Mouse (Mus musculus) common myeloid progenitor, adult 5-6 weeks (primary cell): ENCODE measurements around the gene Ell. TPM values are rescaled to one million over a fixed set of nuclear protein-coding genes. Genes with fewer than 3 reads are reported as not detected.
A peak's percentile ranks its signal among the peaks of the same experiment; 100 is the strongest.
"Not testable (repeated sequence)": the region's sequence is repeated elsewhere in the genome, so short reads cannot be mapped to it uniquely, and the experiment has no call there.

Source experiments
- ATAC-seq: replicated peaks from 2 replicates; pipeline ENCODE4 v1.8.0; 2016; ENCODE audit warnings: low read depth, mild to moderate bottlenecking, moderate TSS enrichment, inconsistent platforms; ENCODE audit not compliant: poor library complexity, severe bottlenecking
- total RNA-seq: library from RNA; stranded (forward); fragments of 200-1000, 187-1606 nt; gene quantifications from 2 replicates; pipeline ENCODE4 v1.2.3, GENCODE M21; 2017

Gene Ell
- total RNA-seq, 1 experiment from 2014 or later = 10.5 TPM

DNA sequence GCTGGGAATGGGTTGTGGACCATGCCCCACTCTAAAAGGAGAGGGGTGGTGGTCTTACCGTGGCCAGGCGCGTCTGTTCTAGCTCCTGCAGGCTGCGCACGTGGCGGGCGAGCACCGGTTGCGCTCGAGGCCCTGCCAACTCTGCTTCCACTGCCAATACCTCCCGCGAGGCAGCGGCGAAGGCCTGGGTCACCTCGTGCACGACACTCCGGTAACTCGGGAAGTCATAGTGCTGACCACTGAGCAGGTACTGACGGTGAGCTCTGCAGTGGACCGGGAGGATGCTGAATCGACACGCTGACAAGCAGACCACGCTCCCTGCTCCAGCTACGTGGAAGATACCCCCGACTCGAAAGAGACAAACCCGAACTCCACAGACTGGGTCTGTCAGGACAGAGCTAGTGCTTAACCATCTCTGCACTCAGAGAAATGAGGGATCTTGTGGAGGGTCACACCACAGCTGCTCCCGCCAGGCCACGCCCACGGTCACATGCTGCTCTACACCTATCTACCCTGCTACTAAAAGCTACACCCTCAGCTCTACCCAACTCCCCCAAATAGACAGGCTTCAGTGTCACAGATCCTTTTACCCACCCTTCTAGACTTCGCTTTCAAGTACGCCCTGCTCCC, 33.4 kb upstream of the Ell start:
- ATAC-seq = no peak; the same call in 1 of the 2 replicates

GRCm38 (mm10) chr8:70506328-70507026, 32.8 kb upstream of the Ell start, which contains the start of gene Rex1bd:
Rex1bd (minus strand) TSS chr8:70506752.
- ATAC-seq = peak; percentile 64

GRCm38 (mm10) chr8:70507027-70507393, 32.2 kb upstream of the Ell start:
- ATAC-seq = no peak

DNA sequence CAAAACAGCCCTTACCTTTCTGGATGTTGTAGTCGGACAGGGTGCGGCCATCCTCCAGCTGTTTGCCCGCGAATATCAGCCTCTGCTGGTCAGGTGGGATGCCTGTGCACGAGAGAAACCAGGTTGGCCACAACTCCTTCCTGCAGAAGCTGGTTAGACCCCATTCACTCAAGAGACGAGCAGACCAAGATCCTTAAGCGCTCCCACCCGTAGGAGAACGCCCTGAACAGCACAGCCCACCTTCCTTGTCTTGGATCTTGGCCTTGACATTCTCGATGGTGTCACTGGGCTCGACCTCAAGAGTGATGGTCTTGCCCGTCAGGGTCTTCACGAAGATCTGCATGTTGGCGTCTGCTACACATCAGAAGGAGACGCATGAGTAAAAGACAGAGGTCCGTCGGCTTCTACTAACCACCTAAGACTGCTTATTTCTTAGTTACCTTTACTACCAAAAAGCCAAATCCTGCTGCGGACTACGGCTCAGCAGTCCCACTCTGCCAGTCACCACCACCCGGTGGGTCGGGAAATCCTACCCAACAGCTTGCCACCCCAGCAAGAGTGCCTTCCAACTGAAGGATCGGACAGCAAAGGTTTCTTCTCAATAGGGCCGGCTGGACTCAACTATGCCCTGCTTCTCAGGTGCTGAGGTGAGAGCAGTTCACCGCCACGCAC, 29.8 kb upstream of the Ell start:
- no peak for ATAC-seq

DNA sequence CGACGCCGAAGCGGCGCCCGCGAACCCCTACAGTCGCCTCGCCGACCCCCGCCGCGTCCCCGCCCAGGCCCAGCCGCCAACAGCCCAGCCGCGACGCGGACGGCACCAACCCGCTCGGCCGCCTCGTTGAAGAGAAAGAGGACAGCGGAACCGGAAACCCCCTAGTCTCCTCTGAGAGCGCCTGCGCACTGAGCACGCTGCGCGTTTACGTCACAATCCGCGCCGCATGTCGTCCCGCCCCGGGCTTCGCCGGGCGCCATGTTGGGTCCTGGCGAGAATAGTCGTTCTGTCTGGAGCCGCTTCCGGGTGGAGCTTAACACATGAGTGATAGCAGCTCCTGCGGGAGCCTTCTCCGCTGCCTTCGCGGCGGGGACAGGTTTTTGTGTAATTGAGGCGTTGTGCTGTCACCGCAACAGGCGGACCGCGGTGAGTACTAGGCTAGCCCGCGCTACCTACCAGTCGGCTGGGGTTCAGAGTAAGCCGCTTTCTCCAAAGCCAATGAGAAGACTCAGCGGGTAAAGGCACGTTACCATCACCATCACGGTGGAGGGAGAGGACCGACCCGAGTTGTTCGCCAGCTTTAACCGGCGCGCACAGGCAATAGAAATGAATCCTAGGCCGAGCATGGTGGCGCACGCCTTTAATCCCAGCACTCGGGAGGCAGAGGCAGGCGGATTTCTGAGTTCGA, 28.9 kb upstream of the Ell start, which contains the start of gene Uba52:
TSS of gene Uba52 (minus strand) at position 574 of the 688 bp plus-strand sequence.
- ATAC-seq = peak; percentile 73

- not testable (repeated sequence) for ATAC-seq
Measured at GRCm38 (mm10) chr8:70511174-70511573, 28.1 kb upstream of the Ell start.

- ATAC-seq = no peak
Measured at GRCm38 (mm10) chr8:70511770-70512169, 27.5 kb upstream of the Ell start.

GRCm38 (mm10) chr8:70512253-70512903, 26.9 kb upstream of the Ell start:
- peak; percentile 39 for ATAC-seq

GRCm38 (mm10) chr8:70513441-70513840, 25.8 kb upstream of the Ell start:
- ATAC-seq = no peak

GRCm38 (mm10) chr8:70517940-70518643, 21.2 kb upstream of the Ell start:
- no peak for ATAC-seq

DNA sequence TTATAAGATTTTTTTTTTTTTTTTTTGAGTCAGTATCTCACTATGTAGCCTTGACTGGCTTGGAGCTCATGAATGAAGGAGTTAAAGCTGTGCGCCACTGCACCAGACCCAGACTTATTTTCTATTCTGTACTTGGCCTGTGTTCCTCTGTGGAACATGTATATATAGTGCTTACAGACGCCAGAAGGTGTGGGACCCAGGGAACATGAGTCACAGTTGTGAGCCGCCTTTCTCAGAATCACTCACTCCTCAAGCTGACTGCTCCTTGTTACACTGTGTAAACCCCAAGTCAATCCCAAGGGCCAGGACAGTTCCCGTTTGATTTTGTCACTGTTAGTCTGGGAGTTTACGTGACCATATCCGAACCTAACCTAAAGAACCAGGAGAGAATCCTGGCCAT, 20.2 kb upstream of the Ell start:
- ATAC-seq = no peak

- ATAC-seq = no peak
Measured at GRCm38 (mm10) chr8:70519606-70520005, 19.7 kb upstream of the Ell start.

DNA sequence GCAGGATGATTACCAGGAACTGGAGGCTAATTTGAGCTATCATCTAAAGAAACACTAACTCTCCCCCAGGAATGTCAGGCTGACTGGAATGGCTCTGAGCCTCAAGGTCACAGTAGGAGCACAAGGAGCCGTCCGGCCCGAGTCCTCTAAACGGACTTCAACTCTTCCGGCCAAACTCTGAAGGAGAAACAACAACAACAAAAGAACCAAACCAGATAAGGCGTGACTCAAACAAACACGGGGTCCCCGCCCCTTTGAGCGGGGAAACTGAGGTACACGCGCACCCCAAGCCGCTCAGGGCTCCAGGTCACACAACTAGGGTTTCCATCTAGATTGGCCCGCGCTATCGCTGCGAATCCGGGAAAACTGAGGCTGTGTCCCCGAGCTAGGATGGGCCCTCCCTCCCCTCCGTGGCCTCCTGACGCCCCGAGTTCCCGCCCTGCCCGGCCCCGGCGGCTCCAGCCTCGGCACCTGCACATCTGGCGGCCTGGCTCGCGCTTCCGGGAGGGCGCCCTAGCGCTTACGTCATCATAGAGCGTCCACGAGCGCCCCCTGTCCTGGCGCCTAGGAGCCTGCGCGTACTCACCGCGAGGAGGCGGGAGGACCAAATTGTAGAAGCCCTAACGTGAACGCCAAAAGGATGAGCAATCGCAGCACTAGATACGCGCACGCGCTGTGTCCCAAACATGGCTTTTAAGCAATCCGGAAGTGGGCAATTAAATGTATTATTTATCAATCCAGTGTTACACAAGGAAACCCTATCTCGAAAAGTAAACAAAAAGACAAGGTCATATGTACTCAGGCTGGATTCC, 16.5 kb upstream of the Ell start:
- peak; percentile 92 for ATAC-seq

DNA sequence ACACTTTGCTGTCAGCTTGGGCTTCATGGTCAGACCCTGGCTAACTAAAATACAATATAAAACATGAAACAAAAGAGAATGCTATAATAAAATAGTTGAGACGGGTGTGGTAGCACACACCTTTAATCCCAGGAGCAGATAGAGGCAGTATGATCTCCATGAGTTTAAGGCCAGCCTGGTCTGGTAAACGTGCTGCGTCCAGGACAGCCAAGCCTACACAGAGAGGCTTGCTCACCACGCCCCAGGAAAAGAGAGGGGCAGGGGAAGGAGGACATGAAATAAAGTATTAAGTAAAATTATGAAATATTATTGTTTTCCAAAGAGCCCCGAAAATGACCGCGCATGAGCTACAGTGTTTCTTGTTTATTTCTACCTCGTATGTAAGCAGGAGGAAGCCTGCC, 12.1 kb upstream of the Ell start:
- no peak for ATAC-seq

DNA sequence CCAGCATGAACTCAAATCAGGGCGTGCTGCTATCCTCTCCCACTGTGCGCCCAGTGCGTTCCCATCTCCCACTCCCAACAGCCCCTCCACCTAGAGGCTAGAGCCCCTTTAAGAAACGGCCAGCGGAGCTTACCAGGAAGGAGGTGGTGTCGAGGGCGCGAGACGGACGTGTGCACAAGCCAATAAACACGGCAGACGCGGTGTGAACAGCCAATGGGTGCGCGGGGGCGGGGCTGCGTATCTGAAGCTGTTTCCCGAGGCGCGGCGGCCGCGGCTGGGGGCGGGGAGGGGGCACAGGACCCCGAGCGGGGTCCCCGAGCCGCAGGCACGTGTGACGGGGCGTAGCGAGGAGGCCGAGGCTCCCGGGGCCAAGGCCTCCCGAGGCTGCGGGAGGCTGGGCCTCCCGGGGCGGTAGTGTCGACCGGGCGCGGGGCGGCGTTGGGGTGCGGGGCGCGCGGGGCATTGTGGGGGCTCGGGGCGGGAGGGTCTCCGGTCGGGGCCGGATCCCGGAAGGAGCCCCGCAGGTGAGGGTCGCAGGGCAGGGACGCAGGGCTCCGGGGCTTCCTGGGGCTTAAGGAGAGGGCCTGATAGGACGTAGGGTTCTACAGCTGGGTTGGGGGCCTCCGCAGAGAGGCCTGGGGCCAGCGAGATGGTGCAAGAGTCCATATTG, 11.6 kb upstream of the Ell start, which contains the start of the genes Fkbp8 and Kxd1:
TSS of gene Fkbp8 (plus strand) at position 213 of the 670 bp plus-strand sequence.
TSS of gene Kxd1 (minus strand) at position 445 of the 670 bp plus-strand sequence.
- ATAC-seq = peak; percentile 85

DNA sequence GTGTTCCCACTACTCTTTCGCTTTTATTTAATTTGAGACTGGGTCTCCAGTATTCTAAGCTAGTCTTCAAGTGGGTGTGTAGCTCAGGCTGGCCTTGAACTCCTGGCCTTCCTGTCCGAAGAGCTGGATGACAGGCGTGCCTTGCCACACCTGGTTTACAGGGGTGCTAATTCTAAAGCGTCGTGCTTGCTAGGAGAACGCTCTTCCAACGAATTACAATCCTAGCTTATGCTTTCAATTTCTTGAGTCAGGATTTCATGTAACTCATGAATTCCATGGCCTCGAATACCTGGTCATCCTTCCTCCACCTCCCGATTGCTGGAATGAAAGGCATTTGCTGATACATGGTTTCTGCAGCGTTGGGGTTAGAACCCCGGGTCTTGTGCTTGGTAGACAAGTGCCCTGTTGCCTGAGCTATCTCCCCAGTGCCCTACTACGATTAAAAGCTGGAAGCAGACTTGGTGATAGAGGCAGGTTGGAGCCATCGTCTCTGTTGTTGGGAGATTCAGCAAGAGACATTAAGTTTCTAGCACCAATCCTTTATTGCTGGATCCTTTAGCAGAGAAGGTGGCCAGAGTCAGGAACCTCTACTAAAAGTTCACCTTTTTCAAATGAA, 11.0 kb upstream of the Ell start:
- no peak for ATAC-seq

- ATAC-seq = no peak
Measured at GRCm38 (mm10) chr8:70529299-70529698, 10.0 kb upstream of the Ell start.

- ATAC-seq = no peak
Measured at GRCm38 (mm10) chr8:70529741-70530161, 9.5 kb upstream of the Ell start.
